ENCODE assay signal across 14 mouse cellular contexts in genomic region chr4:47601301-47602070, GRCm38 (mm10).
"Had no signal": no experiment of that assay in that cellular context is flagged by ENCODE, and none has a peak within 500 bp of the region (broad histone marks: within the 10 kb centered on the region; RNA-seq: fewer than 3 reads in every experiment).

No protein-coding gene starts in this region.

- H3K36me3 ChIP-seq: liver, embryonic 15.5 days; midbrain, embryonic 10.5 days; neural tube, embryonic 12.5 days had no signal

- H3K4me2 ChIP-seq: liver, embryonic 11.5 days; liver, embryonic 15.5 days; lung, embryonic 14.5 days; neural tube, embryonic 12.5 days had no signal

- H3K9ac ChIP-seq: liver, embryonic 15.5 days; lung, embryonic 14.5 days; neural tube, embryonic 12.5 days had no signal

- H3K27ac ChIP-seq: liver, embryonic 15.5 days; midbrain, embryonic 10.5 days; neural tube, embryonic 12.5 days had no signal

- H3K4me3 ChIP-seq: liver, embryonic 15.5 days; midbrain, embryonic 10.5 days; myocyte; neural tube, embryonic 12.5 days had no signal

- H3K27me3 ChIP-seq: liver, embryonic 15.5 days; neural tube, embryonic 12.5 days had no signal

- H3K9me3 ChIP-seq: liver, embryonic 15.5 days; midbrain, embryonic 10.5 days; neural tube, embryonic 12.5 days had no signal

- DNase-seq: kidney, postnatal 14 days; left cerebral cortex, postnatal 4 days; lung, embryonic 14.5 days; lung, postnatal 10 days; lung, postnatal 4 days; midbrain, embryonic 14.5 days; spleen, adult 18-20 months; thymus, adult 18-20 months; thymus, postnatal 14 days had no signal

- H3K4me1 ChIP-seq: liver, embryonic 15.5 days; neural tube, embryonic 12.5 days had no signal
